Mouse (Mus musculus): ENCODE measurements around the gene 1700023F06Rik.

1700023F06Rik gene

DNA sequence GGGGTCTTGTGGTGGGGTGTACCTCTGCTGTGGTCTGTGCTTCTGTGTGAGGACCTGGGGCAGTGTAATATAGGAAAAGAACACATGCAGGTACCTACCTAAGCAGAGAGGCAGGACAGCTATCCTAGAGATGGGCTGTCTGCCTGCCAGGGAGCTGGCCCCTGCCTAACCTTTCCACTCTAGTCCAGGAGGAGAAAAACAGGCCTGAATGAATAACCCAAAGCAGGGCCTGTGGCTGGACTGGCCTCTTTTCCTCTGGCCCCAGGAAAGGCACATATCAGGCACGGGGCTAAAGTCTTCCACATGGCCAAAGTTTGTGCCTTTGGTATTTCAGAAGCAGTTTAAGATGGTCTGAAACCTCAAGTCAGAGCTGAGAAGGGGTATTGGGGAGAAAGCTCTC is 27.9 kb downstream of the 1700023F06Rik start:
- no peak for DNase-seq

- peak in 1 of 2 experiments; percentile 10 for DNase-seq
These were observed 29.6 kb downstream of the 1700023F06Rik start for GRCm38 (mm10) chr11:103178748-103179147.

DNA sequence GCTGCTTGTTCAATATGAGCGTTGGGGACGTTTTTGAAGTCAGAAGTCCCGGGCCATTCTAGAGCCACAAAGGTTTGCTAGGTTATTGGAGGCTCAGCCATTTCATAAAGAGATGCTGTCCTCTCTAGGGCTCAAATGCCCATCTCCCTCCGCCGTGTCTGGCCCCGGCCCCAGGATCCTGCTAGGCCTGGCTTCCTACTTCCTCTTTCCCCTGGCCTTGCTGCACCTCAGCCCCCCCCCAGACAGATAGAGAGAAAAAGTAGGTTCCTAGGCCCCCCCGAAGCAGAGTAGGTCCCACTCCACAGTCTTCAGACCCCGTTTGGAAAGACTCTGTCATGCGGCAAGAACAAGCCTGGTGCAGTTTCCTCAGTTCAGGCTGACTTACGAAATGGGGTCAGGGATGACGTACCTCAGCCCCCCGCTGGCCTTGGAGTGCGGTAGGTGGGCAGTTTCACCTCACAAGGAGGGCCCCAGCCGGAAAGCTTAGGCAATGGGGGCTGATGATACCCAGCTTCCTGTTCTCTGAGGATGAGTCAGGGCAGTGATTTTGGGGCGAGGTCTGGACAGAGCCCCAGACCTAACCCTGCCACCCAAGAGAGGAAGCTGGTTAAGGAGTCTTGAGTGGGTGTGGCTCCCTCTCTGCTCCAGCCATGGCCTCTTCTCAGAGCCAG is 30.4 kb downstream of the 1700023F06Rik start:
- DNase-seq = peak in 1 of 2 experiments; percentile 22

GRCm38 (mm10) chr11:103177216-103177615 is 31.1 kb downstream of the 1700023F06Rik start:
- peak in 1 of 2 experiments; percentile 6 for DNase-seq

- peak in 1 of 2 experiments; percentile 3 for DNase-seq
These were observed 31.8 kb downstream of the 1700023F06Rik start for GRCm38 (mm10) chr11:103176510-103176909.

- peak in 1 of 2 experiments; percentile 31 for DNase-seq
These were observed 32.5 kb downstream of the 1700023F06Rik start for GRCm38 (mm10) chr11:103175688-103176442.

- peak; percentile 91 to 97 for DNase-seq
These were observed 33.4 kb downstream of the 1700023F06Rik start for GRCm38 (mm10) chr11:103174891-103175391.

DNA sequence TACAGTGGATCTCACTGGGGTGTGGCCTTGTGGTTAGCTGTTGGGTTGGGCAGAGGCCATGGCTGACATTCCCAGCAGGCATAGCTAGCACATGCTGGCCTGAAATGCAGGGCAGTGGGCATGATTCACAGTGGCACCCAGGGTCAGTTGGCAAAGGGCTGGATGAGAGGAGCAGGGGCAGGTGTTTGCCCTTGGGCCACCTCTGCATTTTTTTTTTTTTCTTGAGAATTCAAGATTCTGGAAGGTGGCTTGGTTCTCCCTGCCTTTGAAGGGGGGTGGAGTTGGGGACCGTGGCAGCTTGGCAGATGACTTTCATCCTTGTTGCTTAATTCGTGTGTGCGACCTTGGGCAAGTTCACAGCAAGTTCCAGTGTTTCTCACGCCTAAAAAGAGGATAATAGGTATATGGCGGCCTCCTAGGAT is 33.9 kb downstream of the 1700023F06Rik start:
- peak in 1 of 2 experiments; percentile 54 for DNase-seq

- DNase-seq = peak; percentile 54 to 57
These were observed 34.5 kb downstream of the 1700023F06Rik start for GRCm38 (mm10) chr11:103173771-103174344.

DNA sequence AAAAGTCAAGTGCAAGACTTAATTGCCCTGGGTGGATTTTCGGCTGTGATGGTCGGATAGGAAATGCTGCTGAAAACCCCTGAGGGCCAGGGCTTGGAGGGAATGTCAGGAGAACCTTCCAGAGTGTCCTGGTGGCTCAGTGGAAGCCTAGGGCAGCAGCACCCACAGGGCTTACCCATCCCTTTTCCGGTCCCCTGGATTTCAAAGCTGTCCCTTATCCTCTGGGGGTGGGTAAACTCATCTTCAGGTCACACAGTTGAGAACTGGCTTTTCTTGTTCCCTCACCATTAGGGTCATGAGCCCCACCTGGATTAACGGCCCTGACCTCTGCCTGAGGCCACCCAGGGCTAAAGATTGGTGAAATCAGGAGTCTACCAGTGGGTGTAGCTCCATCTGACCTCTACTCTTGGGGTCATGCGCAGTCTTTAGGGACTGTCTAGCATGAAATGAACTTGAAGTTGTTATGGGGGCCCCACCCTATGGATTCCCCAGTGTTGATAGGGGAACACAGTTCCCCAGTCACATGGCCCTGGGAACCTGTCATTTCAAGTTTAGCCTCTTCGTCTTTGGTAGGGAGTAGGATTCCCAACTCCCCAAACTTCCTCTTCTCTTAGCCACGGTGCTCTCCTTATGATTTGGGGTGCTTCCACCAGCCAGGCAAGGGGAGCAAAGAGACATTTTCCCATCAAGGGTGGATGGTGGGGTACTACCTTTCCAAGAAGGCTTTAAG is 35.2 kb downstream of the 1700023F06Rik start:
- no peak for DNase-seq

GRCm38 (mm10) chr11:103172392-103173040 is 35.8 kb downstream of the 1700023F06Rik start:
- DNase-seq = peak; percentile 43 to 46

DNA sequence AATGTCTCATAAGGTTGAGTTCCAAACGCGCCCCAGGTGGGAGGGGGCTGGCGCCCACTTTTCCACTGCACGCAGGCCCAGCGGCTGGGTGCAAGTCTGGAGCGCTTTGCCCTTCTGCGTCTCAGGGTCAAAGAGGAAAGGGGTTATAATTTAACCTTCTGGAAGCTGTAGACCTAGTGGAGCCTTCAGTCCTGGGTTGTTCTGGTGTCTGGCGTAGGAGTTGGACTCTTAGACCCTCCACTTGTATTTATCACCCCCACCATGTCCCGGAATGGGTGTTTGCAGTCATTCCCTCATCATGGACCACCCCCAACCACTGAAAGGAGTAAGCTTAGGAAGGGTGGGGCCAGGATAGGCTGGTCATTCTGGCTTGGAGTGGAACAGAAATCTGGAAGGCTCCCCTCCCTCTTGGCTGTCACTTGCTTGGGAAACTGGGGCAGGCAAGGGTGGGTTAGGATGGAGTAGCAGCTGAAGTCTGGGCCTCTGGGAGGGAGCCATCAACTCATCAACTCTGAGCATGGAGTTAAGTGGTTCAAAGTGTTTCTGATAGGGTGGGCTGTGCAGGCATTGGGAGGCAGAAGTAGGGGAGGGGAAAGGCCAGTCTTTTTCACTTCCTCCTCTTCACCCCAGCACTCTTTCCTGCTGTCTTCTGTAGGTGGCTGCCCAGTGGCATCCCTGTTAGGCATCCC is 36.5 kb downstream of the 1700023F06Rik start:
- DNase-seq = peak; percentile 49 to 58

DNA sequence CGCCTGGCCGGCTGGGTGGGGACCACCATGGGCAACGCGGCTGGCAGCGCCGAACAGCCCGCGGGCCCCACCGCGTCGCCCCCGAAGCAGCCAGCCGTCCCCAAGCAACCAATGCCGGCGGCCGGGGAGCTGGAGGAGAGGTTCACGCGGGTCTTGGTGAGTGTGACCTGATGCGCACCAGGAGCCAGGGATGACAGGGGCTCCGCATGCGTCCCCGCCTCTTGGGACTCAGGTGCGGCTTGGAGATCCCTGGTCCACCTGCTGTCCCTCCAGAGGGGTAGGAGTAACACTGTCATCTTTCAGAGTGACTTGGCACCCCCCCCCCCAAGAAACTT is 37.1 kb downstream of the 1700023F06Rik start:
- no peak for DNase-seq

GRCm38 (mm10) chr11:103170494-103171285 is 37.7 kb downstream of the 1700023F06Rik start, which contains the start of gene Fmnl1:
Fmnl1 (plus strand) TSS chr11:103171107.
- peak; percentile 86 to 91 for DNase-seq

GRCm38 (mm10) chr11:103170111-103170493 is 38.3 kb downstream of the 1700023F06Rik start:
- peak in 1 of 2 experiments; percentile 60 for DNase-seq

DNA sequence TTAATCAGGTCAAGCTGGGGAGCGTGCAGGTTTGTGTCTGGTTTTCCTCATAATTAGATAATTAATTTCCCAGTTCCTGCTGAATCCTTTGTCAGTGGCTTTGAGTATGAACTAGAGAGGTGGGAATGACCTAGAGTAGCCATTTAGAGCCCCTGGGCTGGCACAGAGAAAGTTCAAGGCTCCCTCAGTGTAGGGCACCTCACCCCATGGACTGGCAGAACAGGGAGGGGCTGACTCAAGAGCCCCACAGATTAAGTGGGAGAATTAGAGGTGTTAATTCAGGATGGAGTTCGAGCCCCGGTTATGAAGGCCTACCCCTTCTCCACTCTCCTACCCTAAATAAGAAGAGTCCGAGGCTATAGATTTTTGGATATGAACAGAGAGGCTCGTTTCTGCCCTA is 38.7 kb downstream of the 1700023F06Rik start:
- no peak for DNase-seq

DNA sequence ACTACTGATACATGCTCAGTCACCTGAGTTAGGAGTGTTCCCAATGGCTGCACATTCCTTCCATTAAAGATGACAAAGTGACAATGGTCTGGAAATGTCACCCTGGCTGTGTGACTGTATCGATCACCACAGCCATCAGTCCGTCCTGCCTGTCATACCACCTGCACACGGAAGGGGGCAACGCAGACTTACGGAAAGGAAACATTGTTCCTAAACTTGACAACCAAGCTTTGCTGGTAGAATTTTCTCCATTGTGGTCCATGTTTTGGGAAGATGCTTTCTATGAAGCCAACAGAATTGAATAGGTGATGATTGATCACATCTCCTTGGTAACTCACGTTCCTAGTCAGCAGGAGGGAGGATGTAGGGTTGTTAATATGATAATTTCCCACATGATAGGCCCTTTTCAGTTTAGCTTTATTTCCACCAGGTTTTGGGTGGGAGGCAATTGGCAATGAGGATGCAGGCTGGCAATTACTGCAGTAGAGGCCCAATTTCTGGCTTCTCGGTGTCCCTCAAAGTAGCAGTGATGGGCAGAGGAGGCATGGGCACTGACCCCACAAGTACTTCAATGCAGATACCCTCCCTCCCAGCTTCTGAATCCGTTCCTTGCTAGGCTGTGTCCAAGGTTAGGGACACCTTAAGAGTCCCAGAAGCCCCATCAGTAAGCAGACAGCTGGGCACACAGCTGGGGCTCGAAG is 39.5 kb downstream of the 1700023F06Rik start:
- DNase-seq = peak; percentile 78 to 81

GRCm38 (mm10) chr11:103164391-103164790 is 44.0 kb downstream of the 1700023F06Rik start:
- peak in 1 of 2 experiments; percentile 59 for DNase-seq

DNA sequence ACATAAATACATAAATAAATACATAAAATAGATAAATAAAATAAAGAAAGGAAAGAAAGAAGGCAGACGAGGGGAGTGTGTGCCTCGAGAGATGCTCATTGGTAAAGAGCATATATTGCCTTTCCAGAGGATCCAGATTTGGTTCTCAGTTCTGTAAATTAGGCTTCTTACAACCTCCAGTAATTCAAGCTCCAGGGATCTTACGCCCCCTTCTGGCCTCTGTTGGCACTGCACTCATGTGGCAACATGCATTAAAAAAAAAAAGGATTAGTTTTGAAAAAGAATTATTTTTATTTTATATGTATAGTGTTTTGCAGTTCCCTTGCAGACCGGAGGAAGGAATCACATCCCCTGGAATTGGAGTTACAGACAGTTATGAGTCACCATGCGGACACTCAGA is 46.2 kb downstream of the 1700023F06Rik start:
- peak in 1 of 2 experiments; percentile 38 for DNase-seq

- DNase-seq = peak in 1 of 2 experiments; percentile 29
These were observed 46.9 kb downstream of the 1700023F06Rik start for GRCm38 (mm10) chr11:103161449-103161848.

Data from thymus, postnatal 36 days (tissue).